Mouse (Mus musculus): ENCODE data around the gene Lmo7. TPM values are rescaled to one million over a fixed set of nuclear protein-coding genes. Genes with fewer than 3 reads are reported as not detected.

The Lmo7 gene
- polyA plus RNA-seq, 1 experiment from 2014 or later, result 36.2 TPM

DNA sequence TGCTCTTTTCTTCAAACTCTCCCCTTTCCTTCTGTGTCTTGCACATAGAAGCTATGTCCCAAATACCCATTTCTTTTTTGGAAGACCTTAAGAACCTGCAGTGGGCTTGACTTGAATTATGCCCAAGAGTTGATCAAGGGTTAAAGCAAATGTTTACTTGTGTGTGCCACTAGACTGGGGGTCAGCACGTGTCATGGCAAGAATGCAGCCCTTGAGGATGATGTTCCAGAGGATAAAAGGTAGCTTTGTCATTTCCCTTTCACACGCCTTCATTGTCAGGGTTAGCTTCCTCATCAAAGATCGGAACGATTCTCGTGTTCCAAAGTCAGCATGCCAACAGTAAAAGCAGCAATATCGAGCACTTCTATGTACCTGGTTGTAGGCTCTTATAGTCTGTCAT is 243.4 kb downstream of the Lmo7 start:
- no peak for ATAC-seq (ENCODE audit: borderline replicate concordance, extremely low read depth, low FRiP score, low TSS enrichment)
- H3K4me1 ChIP-seq, result no peaks in the 10 kb centered on the region
- H3K4me3 ChIP-seq, result no peak overlapping the region
- 22% methylated on average over 6 of the region's 6 CpGs for WGBS
- H3K9ac ChIP-seq, result no peak overlapping the region
- no peaks in the 10 kb centered on the region for H3K27me3 ChIP-seq
- no peak overlapping the region for H3K27ac ChIP-seq
- H3K9me3 ChIP-seq, result no peaks in the 10 kb centered on the region
- no peak overlapping the region for H3K4me2 ChIP-seq
- H3K36me3 ChIP-seq, result no peaks in the 10 kb centered on the region

DNA sequence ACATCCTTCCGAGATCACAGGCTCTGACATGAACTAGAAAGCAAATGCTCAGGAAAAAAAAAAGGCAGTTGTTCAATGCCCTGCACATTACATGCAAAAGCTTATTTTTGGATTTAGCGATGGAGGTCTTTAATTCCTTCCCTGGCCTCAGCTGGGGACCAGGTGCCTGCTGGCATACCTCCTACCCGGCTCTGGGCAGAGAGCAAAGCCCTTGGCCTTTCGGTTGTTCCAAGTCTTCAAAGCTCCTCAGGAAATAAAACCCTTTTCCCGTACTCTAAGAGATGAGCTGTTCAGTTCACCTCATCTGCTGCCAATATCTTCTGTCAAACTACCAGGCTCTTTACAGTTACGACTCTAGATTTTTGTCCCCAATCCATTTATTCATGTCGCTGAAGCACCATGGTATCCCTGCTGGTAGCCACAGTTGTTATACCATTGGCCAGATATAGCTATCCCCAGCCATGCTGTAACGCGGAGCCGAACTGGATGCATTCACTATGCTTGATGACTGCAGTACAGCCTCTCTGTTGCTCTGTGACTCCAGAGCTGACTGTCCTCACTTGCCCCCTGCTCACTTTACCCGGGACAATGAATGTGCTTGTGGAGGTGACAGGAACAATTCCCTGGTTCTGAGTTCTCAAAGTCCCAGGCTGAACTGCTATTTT is 246.4 kb downstream of the Lmo7 start:
- no peaks in the 10 kb centered on the region for H3K4me1 ChIP-seq
- no peaks in the 10 kb centered on the region for H3K36me3 ChIP-seq
- no peak overlapping the region for H3K4me3 ChIP-seq
- WGBS, result 86% methylated on average over 11 of the region's 11 CpGs
- no peak for ATAC-seq (ENCODE audit: borderline replicate concordance, extremely low read depth, low FRiP score, low TSS enrichment)
- H3K4me2 ChIP-seq, result no peak overlapping the region
- no peak overlapping the region for H3K9ac ChIP-seq
- no peaks in the 10 kb centered on the region for H3K27me3 ChIP-seq
- no peak overlapping the region for H3K27ac ChIP-seq
- H3K9me3 ChIP-seq, result no peaks in the 10 kb centered on the region

Other genes with a start within 250 kb of the Lmo7 start
- gene Tbc1d4, start 120.8 kb upstream of the Lmo7 start, polyA plus RNA-seq (2015; fragmentation: Nextera tagmentation; extraction: Ambion mirVana), result 12.5 and 12.9 TPM in 2 replicates
- 85.6 and 92.5 TPM in 2 replicates for gene Commd6, start 89.3 kb upstream of the Lmo7 start, polyA plus RNA-seq (2015; fragmentation: Nextera tagmentation; extraction: Ambion mirVana)
- gene Uchl3, start 76.0 kb upstream of the Lmo7 start, polyA plus RNA-seq (2015; fragmentation: Nextera tagmentation; extraction: Ambion mirVana), result 119 and 128 TPM in 2 replicates
- gene Gm9922, start 143 bp upstream of the Lmo7 start, polyA plus RNA-seq (2015; fragmentation: Nextera tagmentation; extraction: Ambion mirVana), result 1.5 and 2.6 TPM in 2 replicates